Mouse (Mus musculus) right cerebral cortex, postnatal 10 days (tissue): ENCODE measurements around the gene Slc25a43.

Experiments
- DNase-seq, 2 experiments: peaks; one replicate each; pipeline ENCODE4 v3.0.0; 2021; ENCODE audit warnings: low spot score in 2 of 2

Slc25a43 gene

DNA sequence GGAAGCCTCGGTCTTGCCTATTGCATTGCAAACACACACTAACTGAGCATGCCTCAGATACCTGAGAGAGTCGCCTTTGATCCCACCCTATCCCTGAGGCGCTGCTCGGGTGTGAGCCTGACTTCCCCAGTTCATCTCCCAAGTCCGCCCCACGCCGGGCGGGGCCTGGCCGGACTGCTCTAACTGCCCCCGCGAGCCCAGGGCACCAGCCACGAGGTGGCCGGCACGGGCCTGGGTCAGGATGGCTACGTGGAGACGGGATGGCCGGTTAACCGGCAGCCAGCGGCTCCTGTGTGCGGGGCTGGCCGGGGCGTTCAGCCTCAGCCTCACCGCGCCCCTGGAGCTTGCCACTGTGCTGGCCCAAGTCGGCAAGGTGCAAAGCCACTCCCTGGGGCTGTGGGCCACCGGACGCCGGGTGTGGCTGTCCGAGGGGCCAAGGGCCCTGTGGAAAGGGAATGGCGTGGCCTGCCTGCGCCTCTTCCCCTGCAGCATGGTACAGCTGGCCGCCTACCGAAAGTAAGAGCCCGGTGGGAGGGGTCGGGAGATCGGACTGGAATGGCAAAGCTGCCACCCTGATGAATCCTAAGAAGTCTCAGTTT is at the start of gene Slc25a43:
TSS of gene Slc25a43 (plus strand) at position 157 of the 599 bp plus-strand sequence.
- DNase-seq = no peak

DNA sequence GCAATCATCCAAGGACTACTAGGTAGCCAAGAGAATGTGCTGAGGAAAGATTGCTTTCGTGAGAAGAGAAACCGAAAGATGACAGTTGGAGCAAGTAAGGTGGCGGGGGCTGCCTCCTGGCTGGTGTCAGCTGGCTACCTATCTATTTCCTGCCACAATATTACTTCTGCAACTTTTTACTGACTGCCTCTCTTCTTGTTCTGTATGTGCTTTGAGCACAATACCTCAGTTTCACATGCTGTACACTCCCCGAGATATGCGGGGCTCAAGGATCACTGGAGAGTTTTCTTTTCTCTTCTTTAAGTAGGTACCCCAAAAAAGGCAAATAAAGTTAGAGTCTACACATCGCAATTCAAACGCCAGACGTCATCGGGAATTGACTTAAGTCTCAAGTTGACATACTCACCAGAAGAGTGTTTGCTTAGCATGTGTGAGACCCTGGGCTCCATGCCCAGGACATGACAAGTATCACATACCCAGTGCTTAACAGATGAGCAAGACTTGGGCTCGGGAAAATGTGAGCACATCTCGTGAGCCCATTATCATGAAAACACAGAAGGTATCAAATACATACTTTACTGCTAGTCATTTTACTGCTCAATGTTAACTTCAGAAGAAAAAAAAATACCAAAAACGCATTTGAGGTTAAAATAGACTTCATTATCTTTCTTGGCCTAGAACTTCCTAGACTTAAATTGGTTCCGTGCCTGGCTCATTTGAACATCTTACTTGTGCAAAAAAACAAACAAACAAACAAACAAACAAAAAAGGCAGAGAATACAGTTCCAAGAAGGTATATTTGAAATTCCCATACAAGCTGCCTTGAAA is 3.1 kb upstream of the Slc25a43 start:
- DNase-seq = no peak

DNA sequence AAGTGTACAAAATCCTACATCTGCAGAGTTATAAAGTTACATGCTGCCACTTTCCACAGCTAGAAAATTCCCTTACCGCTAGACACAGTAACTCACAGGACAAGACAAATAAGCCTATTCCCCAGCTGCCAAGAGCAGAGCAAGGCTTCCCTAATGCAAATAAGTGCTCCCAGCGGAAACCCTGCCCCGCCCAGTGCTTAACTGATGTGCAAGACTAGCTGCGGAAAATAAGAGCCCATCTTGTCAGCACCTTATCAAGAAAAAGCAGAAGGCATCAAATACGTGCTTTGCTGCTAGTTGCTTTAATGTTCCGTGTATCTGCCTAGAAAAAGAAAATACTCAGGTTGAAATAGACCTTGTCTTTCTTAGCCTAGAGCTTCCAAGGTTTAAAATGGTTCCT is 2.2 kb upstream of the Slc25a43 start:
- no peak for DNase-seq

DNA sequence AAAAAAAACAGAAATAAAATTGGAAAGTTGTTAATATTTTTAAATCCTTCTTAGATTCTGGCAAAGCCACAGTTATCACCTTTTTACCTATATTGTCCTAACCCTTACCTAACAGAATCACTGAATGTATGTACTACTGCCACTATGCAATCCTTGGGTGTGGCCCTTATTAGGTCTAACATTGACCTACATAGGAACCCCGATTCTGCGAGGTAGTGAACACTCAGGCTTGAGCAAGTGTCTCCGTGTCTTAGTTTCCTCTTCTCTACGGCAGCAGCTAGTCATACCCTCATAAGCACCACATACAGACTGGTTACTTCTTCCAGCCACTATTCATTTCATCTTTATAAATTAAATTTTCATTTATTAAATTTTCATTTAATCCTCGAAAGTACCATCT is 715 bp upstream of the Slc25a43 start:
- DNase-seq = no peak

DNA sequence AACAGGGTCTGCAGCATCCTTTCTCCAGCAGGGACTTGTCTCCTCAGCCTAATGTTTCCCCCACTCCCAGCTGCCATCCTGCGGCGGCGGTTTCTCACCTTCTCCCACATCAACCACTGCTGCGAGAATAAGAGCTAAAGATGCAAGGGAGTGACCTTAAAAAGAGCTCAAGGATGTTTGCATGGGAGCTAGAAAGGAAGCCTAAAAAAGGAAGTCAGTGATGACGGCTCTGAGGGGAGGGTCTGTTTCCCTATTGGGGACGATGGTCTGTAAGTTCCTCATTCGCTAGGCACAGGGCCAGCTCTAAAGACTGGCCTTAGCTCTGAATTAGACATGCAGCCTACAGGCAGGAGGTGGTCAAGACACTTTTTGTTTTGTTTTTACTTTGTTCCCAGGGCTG is 1.3 kb downstream of the Slc25a43 start:
- peak in 1 of 2 experiments; percentile 39 for DNase-seq

DNA sequence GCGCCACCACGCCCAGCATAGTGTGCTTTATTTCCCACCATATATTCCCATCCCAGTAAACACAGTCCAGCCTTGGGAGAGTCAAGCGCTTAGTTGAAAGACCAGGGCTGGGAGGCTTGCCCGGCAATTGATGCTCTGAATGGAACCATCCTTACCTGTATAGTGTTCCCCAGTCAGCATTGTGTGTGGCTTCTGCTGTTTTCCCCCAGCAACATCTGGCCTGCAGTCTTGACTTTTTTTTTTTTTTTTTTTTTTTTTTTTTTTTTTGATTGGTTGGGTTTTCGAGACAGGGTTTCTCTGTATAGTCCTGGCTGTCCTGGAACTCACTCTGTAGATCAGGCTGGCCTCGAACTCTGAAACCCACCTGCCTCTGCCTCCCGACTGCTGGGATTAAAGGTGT is 1.9 kb downstream of the Slc25a43 start:
- DNase-seq = no peak

DNA sequence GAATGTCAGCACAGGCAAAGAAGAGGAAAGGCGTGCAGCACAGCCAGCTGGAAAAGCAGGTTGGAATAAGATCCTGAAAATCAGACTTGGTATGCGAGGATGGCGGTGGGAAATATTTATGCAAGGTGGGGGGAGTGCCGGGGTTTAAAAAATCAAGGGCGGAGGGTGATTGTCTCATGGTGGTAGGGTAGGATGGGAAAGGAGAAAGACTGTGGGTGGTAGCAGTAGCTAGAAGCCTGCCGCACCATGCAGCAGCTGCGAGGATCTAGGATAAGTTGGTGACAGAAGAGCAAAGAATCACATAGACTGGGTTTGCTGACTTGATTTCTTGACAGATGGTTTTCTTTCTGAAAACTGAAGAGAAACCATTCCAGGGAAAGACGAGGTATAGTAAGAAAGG is 3.3 kb downstream of the Slc25a43 start:
- no peak for DNase-seq

DNA sequence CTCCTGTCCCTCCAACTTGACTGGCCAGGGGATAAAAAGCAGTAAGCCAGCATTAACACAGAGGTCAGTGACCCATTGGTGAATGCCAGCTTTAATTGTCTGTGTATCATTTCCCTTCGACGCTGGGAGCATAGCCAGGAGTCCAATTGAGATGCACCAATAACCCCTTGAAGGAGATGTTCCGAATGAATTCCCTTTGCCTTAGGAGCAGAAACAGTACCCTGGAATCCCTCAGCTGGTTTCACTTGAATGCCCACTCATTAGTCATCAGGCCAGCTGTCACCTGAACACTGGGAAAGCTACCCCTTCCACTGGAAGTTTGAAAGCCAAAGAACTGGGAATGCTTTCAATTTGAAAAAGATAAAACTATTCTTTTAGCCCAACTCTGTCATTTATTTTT is 5.1 kb downstream of the Slc25a43 start:
- no peak for DNase-seq

DNA sequence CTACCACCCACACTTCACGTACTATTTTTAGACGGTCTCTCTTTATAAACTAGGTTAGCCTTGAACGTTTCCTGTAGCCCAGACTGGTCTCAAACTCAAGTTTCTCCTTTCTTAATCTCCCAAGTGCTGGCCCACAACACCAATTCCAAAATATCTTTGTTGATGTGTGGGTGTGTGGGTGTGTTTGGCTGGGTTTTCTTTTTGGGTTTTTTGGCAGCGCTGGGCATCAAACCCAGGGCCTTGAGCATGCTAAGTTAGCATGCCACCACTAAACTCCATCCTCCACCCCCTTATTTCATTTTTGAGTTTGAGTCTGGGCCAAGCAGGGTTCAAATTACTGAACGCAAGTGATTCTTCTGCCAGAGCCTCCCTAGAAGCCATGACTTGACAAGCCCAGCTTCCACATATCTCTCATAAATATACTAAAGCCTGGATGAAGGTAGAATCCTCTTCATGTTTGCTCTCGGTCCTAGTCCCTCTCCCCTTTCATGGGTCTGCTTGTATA is 5.9 kb downstream of the Slc25a43 start:
- no peak for DNase-seq

DNA sequence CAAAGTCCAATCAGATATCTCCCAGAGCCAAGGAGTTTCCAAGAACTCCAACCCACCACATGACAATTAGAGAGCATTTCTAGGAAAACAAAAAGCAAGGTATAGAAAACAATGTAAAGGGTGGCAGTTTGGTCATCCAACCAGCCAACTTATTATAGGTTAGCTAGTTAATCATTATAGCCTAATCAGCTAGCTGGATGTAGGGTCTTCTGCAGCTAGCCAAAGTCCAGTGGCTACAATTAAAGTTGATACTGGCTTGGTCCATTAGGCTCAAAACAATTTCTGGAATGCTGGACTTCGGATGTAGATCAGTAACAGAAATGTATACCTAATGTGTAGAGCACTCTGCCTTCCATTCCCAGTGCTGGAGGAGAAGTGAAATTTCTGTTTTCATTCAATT is 7.1 kb downstream of the Slc25a43 start:
- no peak for DNase-seq

DNA sequence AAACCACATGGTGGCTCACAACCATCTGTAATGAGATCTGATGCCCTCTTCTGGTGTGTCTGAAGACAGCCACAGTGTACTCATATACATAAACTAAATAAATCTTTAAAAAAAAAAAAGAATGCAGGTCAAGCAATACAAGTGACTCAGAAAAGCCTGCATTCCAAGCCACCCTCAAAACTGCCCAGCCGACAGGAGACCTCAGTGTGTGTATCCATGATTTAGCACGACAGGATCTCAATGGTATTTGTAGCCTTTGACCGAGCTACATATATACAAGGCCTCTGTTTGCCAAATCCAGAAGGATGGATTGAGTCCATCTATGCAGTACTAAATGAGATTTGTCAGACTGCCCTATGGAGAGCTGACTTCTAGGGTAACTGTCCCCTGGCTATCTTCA is 9.1 kb downstream of the Slc25a43 start:
- DNase-seq = no peak

DNA sequence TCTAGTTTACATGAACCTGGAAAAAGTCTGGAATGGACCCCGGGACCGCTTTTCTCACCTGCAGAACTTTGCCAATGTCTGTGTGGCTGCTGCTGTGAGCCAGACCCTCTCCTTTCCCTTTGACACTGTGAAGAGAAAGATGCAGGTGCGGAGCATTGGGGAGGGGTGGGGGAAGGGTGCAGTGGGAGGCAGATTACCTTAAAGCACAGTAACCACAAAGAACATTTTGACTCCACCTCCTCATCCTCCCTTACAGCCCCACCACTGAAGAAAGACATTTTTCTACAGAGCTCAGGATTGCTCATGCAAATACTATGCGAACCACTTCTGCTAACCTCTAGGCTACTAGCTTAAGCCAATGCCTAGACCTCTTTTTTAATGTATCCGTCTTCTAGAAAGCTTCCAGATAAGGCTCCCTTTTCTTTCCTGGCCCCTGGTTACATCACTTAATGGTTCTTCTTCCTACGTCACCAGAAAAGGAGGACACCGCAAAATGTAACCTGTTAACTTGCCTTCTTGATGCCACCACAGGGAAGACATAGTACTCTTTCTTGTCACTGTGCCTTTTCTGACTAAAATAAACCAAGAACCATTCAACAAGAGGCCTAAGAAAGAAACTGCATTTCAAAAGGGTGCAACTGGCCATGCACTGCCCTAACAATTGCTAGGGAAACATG is 14.5 kb downstream of the Slc25a43 start:
- no peak for DNase-seq

DNA sequence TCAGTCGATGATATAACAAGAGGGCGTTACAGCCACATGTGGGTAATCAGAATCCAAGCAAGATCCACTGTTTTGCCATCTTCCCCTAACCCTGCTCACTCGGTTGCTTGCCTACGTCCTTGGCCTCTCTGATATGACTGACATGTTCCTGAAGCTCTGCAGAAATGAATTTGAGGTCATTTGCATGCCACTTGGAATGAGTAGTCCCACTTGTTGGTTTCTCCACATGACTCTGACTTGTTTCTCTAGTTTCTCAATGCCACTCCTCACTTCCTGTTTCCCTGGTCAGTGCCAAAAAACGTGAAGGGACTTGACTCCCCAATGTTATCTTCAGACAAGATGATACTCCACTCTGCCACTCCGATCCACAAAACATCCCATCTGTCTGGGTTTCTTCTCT is 15.1 kb downstream of the Slc25a43 start:
- no peak for DNase-seq

DNA sequence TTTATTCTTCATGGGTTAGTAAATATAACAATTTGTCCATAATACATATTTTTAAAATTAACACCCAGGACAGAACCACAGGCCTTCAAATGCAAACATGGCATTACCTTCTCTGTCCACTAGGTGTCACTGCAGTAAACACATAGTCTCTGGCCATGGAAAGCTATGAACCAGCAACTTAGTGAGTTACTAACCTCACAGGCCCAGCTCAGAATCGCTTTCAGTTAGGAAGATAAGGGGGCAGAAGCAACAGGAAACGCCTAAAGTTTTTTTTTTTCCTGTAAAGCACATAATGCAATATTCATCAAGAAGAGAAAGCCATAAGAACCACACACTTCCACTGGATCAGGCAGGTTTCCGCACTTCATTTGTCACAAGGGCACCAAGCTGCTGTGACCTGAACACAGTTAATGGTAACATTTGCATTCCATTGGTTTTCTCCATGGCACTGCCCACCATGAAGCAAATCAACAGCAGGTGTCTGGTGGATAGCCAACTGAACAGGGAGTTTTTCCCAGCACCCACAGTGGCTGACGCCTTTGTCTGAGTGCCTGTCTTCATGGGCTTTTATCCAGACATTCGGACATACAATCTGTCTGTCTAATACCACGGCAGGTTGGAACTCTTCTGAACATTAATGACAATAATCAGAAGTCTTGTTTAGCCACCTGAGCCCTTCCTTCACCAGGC is 17.6 kb downstream of the Slc25a43 start:
- DNase-seq = peak; percentile 42 to 47

DNA sequence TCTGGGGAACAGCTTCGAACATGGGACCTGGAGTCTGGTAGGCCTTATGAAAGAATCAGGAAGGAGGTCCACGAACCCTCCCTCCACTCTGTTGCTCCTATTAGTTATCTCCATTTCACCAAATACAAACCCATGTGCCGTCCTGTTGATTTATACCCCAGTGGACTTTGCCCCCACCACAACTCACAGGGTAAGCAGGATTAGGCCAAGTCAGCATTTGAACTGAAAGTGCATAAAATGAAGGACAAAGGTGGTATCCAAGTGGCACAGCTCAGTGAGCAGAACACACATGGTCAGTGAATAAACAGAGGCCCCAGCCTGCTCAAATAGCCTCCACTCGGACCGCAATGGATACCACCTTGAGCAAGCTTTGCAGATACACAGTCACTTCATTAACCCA is 18.8 kb downstream of the Slc25a43 start:
- DNase-seq = no peak

DNA sequence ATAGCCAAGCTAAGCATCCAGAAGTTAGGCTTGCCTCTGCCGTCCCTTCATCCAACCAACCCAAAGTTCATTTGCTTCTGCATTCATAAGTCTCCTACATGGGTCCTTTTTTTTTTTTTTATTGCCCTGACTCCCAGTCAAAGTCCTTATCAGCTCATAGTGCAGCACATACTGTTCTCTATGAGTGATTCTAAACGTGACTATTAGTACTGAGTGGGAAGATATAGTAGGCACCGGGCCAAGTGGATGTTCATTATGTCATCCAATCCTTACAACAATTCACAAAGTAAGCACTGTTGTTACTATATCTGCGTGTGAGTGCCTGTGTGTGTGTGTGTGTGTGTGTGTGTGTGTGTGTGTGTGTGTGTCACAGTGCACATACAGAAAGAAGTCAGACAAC is 19.4 kb downstream of the Slc25a43 start:
- no peak for DNase-seq

DNA sequence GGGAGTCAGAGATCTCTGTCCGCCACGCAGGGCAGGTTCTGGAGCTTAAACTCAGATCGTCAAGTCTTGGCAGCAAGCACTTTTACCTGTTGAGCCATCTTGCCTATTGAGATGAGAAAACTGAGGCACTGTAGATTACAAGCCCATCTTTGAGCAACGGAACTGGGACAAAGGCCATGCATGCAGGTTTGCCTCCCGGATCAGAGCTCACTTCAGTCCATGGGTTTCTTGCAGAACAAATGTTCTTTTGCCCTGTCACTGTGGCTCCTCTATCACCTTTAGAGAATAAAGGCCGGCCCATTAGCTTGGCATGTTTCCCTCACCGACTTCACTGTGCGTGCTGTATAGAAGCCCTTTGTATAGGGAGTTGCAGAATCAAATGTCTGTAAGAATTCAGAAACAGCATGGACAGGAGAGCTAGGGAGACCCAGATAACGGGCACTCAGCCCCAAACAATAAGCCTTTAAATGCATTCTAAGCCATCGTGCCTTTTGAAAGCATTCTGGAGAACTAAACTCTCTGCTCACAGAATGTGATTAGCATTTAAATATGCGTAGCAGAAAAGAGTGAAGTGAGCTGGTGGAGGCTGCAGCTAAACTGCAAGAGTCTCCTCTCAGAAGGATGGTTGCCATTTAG is 20.0 kb downstream of the Slc25a43 start:
- no peak for DNase-seq

DNA sequence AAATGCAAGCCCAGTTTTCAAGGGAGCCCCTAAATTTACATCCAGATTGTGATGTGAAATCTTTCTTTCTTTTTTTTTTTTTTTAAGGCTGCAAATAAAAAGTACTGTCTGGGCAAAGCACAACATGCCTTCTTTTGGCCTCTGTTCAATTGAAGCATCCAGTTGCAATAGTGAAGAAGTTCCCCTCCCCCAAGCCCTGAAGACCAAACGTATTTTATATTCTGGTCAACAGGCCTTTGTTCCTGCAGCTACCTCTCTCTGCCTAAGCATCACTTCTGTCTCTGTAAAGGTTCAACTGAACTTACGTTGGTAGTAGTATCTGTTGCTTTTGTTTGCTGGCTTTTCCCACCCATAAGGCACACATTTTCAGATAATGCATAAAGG is 20.5 kb downstream of the Slc25a43 start:
- no peak for DNase-seq

DNA sequence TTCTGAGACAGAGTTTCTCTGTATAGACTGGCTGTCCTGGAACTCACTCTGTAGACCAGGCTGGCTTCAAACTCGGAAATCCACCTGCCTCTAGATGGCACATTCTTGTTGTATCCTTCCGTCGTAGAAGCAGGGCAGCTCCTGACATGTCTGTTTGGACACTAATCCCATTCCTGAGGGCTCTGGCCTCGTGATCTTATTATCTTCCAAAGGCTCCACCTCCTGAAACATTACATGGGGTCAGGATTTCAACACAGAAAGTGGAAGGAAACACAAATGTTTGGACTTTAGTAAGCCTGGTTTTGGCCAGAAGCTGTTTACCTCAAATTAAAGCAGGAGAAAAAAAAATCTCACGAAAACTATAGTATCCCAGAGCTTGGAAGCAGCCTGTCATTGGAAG is 23.9 kb downstream of the Slc25a43 start:
- no peak for DNase-seq

DNA sequence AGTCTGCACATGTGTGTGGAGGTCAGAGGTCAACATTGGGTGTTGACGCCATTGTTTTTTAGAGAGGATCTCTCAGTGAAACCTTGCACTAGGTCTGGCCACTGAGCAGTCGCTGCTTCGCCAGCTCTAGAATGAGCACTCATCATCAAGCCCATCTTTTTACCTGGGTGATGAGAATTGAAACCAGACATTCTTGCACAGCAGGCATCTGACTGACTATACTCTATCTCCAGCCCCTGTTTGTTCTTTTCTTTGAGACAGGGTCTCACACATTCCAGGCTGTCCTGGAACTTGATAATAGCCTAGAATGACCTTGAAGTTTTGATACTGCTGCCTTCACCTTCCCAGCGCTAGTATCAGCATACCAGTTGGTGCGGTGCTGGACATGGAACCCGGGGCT is 29.1 kb downstream of the Slc25a43 start:
- DNase-seq = no peak

DNA sequence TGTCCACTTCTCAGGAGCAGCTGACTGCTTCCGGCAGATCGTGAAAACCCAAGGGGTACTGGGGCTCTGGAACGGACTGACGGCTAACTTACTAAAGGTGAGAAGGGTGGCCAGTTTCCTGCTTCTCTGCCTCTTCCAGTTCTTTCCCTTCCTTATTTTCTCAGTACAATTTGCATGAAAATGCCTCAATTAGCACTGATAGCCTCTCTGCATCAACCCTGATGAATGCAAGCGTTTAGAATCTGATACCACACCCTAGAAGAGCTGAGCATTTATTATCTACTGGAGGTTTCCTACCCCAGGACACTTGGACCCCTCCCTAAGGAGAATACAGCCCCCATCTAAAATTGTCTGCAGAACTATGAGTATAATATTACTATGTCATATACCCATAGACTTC is 32.1 kb downstream of the Slc25a43 start:
- DNase-seq = no peak

DNA sequence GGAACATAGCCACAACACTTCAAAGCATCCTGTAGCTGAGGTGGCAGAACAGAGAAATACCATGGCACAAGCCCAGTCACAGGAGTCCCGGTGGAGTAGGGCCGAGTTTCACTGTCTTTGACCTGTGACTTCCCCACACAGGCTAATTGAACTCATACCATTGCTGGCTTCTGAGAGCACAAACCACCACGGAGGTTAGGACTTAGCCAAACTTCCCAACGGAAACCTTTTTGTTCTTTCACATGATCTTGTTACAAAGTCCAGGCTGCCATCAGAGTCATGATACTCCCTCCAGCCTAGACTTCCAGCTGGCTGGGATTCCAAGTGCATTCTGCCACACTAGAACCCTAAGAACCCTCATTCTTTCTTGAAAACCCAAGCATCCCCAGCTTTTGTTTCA is 34.2 kb downstream of the Slc25a43 start:
- DNase-seq = no peak
